Mouse (Mus musculus): Measurements from ENCODE around the gene Gm20696.

The Gm20696 gene

DNA sequence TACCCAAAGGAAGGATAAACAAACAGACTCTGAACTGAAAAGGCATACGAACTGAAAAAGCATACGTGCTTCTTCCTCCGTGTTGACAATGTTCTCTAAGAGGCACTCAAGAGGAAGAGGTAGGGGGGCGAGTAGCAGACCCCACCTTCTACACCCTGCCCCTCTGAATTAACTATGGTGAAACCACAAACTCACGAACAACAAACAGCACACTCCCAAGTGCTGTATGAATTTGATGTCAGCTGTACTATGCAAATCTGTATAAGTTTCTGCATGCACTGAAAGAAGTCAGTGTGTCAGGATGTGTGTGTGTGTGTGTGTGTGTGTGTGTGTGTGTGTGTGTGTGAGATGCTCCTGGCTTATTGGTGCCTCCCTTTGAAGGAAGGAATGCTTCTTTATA is 271.8 kb downstream of the Gm20696 start:
- DNase-seq (ENCODE audit: low spot score), result no peak

GRCm38 (mm10) chr6:99392484-99392883 is 274.1 kb downstream of the Gm20696 start:
- DNase-seq (ENCODE audit: low spot score), result no peak

DNA sequence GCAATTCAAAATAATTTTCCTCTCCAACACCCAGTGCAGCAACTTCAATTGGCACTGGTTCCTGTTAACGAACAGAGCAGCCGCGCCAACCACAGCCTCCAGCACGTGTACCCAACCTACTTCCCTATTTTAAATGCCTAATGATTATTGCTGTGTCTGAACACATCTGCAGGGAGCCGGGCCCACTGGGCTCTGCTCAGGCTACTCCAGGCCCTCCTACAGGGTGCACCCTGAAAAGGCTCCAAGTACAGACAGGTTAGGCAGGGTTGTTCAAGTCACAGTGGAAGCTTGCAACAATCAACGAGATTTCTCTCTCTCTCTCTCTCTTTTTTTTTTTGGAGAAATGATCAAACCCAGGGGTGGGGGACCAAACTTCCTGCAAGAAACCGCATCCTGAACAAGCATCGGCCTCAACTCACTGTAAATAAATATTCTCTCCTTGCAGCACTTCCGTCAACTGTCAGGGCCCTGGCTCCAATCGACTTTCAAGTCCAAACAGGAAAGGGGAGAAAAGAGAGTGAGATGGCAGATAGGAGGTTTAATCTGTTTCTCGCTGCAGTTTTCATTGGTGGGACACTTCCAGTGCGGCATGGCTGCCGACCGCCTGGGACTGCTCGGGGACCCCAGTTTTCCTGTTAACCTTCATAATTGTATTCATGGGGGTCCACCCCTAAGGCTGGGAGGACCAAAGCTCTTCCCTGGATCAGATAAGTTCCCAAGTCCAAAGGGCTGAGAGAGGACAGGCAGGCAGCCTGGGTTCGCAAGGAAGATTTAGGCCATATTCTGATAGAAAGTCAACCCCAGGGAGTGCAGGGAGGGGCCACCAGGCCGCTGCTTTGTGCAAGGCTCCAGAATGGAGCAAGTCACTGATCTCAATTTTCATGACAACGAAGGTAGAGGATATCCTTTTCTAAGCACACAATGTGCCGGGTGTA is 277.6 kb downstream of the Gm20696 start:
- DNase-seq (ENCODE audit: low spot score), result no peak

- no peak for DNase-seq (ENCODE audit: low spot score)
These were observed 278.6 kb downstream of the Gm20696 start for GRCm38 (mm10) chr6:99388023-99388422.

DNA sequence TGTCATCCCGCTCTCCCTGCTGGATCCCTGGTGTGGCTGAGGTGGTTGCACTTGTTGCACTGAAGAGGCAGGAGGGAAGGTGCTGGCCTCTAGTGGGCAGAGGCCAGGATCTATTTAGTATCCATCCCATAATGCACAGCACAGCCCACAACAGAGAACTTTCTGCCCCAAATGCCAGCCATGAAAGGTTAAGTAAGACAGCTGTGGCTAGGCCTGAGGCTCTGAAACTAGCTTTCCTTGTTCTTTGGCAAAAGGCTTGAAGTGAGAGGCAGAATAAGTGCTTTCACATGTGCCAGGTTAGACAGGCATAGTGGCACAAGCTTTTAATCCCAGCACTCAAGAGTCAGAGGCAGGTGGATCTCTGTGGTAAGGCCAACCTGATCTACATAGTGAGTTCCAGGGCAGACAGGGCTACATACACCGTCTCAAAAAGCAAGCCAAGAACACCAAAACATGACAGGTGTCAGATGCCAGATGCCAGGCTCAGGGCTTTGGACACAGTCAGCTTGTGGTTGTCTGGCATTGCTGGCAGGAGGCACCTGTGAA is 281.5 kb downstream of the Gm20696 start:
- no peak for DNase-seq (ENCODE audit: low spot score)

DNA sequence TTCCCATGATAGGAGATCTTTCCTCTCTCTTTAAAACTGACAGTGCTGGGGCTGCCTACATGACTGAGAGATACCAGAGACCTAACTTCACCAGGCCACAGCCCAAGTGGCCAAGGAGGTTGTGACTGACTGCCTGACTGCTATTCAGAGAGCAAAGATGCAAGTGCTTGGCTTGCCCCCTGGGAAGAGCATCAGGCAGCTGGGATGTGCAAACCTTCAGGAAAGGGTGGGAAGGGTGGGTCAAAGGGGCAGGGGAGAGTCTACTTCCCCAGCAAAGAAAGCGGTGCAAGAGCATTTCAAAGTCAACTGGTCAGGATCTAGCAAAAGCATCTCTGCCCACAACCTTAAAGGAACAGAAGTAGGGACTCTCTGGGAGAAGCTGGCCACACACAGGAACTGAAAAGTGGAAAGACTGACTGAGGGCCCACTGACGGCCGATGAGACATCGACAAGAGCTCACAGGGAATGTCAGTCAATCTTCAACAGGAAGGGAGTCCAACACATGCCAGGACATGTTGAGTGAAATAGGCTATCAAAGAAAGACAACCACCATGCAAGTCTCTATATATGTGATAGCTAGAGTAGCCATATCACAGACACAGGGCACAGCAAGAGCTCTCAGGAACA is 282.6 kb downstream of the Gm20696 start:
- DNase-seq (ENCODE audit: low spot score), result no peak

DNA sequence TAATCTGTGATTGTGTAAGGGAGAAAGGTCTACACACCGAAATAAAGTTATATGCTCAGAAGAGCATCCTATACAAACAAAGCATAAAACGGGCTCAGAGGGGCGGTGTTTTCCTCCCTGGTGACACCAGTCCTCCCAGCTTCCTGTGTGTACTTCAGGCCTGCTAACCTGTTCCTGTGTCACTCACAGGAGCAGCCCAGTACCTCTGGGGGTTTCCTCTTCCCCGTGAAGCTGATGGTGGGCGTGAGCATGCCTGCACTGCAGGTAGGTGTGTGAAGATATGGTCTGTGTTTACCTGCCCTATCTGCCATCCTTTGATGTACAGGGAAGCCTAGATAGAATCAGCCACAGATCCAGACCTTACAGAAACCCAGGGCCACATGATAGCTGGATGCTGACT is 286.5 kb downstream of the Gm20696 start:
- no peak for DNase-seq (ENCODE audit: low spot score)

- DNase-seq (ENCODE audit: low spot score), result no peak
These were observed 287.4 kb downstream of the Gm20696 start for GRCm38 (mm10) chr6:99378997-99379710.

- DNase-seq (ENCODE audit: low spot score), result no peak
These were observed 288.9 kb downstream of the Gm20696 start for GRCm38 (mm10) chr6:99377716-99378115.

- DNase-seq (ENCODE audit: low spot score), result no peak
These were observed 289.5 kb downstream of the Gm20696 start for GRCm38 (mm10) chr6:99377131-99377530.

DNA sequence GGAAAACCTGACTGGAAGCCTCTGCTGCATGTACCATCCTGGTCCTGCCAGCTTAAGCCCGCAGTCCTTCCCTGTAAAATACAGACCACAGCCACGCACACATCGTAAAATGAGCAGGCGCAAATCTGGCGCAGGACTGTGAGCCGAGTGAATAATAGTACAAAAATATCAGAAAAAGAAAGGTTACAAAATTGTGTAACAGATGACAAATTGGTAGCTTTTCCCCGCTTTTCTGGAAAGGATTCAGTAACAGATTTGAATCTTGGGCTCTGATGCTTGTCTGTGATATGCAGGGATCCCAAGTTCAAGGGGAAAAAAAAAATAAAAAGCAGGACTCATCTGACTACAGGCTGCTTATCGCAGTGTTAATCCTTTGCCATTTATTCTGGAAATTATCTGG is 289.9 kb downstream of the Gm20696 start:
- DNase-seq (ENCODE audit: low spot score), result no peak

DNA sequence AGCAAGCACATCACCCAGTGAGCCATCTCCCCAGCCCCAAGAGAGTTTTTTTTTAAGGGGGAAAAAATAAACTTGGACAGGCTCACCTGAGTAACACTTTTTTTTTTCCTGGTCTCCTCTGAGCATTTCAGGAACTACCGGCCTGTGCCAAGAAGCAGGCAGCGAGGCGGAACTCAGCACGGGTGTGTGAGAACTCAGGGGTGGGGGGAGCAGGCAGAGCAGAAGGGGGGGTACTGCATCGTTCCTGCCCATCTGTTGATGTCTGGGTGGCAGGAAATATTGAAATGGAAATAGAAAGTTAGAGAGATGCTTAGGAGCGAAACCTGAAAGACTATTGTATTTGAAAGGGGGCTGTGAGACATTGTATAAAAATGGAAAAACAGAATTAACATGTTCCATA is 290.7 kb downstream of the Gm20696 start:
- no peak for DNase-seq (ENCODE audit: low spot score)

DNA sequence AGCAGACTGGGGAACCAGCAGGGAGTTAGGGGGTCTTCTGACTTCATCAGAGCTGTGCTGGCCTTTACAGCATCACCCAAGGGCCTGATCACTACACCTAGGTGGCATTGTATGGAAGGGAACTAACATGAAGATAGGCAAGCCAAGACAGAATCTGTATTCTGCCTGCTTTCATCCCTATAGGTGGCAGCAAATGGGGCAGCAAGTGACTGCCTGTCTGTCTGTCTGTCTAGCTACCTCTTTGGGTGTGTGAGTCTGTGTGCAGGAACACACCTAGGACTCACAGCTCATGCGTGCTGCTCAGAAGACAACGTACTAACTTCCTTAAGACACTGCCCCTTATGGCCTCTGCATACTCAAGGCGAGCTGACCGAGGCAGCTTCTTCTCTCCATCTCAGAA is 291.2 kb downstream of the Gm20696 start:
- no peak for DNase-seq (ENCODE audit: low spot score)

DNA sequence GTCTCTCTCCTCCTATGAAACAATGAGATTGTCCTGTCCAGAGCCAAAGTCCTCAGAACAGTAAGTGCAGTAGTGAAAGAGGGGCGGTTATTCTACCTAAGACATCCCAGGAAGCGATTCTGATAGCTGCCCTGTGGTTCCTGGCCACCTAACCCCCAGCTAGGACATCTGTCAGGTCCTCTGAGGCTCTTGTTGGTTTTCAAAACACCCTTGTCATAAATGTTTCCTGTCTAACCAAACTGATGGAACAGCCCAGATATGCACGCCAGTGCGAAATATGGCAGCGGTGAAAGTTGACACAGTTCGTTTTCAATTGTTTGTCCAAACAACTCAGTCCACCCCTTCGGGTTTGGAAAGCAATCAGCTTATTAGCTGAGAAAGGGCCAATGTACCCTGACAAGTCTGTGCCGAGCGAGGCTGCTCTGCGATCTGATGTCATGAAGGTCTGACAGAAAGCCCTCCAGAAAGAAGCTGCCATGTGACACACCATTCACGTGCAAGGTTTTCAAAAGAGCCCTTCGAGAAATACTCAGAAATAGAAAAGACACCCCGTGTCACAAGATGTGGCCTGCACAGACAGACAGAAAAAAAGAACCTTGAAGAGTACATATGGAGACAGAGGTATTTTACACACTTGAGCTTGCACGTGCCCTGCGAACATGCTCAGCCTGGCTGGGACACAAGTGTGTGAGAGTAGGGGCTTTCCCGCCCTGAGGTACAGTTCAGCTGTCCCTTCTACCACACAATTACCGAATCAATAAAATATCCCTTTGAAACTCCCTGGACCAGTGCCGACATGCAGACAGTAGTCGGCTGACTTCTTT is 291.9 kb downstream of the Gm20696 start:
- DNase-seq (ENCODE audit: low spot score), result no peak

GRCm38 (mm10) chr6:99372427-99372826 is 294.2 kb downstream of the Gm20696 start:
- DNase-seq (ENCODE audit: low spot score), result no peak

- no peak for DNase-seq (ENCODE audit: low spot score)
These were observed 294.6 kb downstream of the Gm20696 start for GRCm38 (mm10) chr6:99372016-99372415.

DNA sequence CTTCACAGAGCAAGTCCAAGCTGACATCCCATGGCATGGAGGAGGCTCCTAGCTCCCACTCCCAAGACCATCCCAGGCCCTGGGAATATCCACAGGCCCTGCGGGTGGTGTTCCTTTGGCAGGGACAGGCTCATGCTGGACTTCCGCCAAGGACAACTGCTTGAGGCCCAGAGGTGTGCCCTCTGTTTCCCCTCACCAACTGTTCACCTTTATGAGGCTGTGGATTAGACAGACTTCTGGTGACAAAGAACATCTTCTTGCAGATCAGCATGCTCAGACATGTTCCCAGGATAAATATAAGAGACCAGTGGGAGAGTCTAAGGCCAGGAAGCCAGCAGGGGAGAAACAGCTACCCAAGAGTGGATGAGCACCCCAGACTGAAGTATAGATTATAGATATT is 296.7 kb downstream of the Gm20696 start:
- DNase-seq (ENCODE audit: low spot score), result no peak

- DNase-seq (ENCODE audit: low spot score), result no peak
These were observed 297.4 kb downstream of the Gm20696 start for GRCm38 (mm10) chr6:99369156-99369555.

- DNase-seq (ENCODE audit: low spot score), result no peak
These were observed 298.4 kb downstream of the Gm20696 start for GRCm38 (mm10) chr6:99368118-99368753.

DNA sequence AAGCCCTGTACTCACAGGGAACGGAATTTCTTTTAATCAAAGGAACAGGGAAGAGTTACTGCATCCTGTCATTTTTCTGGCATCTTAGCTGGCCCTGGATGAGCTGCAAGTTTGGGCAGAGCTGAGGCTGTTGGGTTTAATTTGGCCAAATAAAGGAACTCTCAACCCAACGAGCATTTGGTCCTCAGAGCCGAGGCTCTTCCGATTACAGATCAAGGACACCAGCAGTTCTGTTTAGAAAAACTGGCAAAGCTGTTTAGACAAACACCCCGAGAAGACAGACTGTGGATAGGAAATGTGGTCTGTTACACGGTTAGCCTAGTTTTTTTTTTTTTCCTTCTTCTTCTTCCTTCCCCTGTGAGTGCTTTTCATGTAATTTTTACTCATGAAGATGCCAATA is 302.1 kb downstream of the Gm20696 start:
- no peak for DNase-seq (ENCODE audit: low spot score)

GRCm38 (mm10) chr6:99360581-99360980 is 306.0 kb downstream of the Gm20696 start:
- DNase-seq (ENCODE audit: low spot score), result no peak
